Mouse (Mus musculus): ENCODE data around the gene Sar1b. TPM values are rescaled to one million over a fixed set of nuclear protein-coding genes. Genes with fewer than 3 reads are reported as not detected.
A peak's percentile ranks its signal among the peaks of the same experiment; 100 is the strongest.
"Not testable (repeated sequence)": the region's sequence is repeated elsewhere in the genome, so short reads cannot be mapped to it uniquely, and the experiment has no call there.

Gene Sar1b
- total and polyA plus RNA-seq, 3 experiments = 4.0 to 103 (median 59.2) TPM

DNA sequence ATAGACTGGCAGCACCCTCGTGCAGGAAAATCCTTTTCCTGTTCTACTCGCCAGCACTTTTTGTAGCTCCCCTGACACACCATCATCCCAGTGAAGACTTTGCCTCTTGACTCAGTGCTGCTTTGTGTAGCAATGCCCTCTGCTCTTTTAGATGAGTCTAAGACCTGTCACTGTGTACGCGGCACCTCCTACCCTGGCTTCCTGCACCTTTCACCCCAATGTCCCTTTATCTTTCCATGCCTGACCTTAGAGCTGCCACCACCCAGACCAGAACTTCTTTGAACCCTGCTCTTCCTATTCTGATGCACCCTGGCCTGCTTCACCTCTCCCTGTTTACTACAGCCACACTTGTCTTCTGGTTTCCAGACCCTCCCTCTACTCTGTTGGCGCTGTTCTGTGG lies 4.8 kb downstream of the Sar1b start:
- no peak for ATAC-seq (ENCODE audit: extremely low read depth, insufficient number of reproducible peaks, low FRiP score, poor library complexity, severe bottlenecking)
- Histone ChIP-seq H3K9me3 (replicated peaks) (no peaks in the 10 kb centered on the region), H3K27me3 (ENCODE audit: insufficient read depth, low read length) (no peaks in the 10 kb centered on the region), H3K36me3 (replicated peaks) (peaks cover 64% of the 10 kb centered on the region), H3K4me1 (ENCODE audit: insufficient read depth, low read depth, low read length) (peaks cover 29% of the 10 kb centered on the region), H3K4me3 (ENCODE audit: low read depth, low read length) (no peak overlapping the region)
- TF ChIP-seq TAL1 (conservative IDR thresholded peaks at IDR 0.05; ENCODE audit: low read depth, low read length) (no peak), GATA2 (IDR thresholded peaks at IDR 0.05; ENCODE audit: borderline replicate concordance, low read depth, low read length) (no peak), CTCF (IDR thresholded peaks at IDR 0.05; ENCODE audit: low read depth, low read length) (no peak), POLR2AphosphoS5 (IDR thresholded peaks at IDR 0.05; ENCODE audit: insufficient replicate concordance, low read depth, low read length) (no peak), GATA1 (IDR thresholded peaks at IDR 0.05; ENCODE audit: borderline replicate concordance, low read length) (no peak)
- DNase-seq (ENCODE audit: low spot score) = no peak

DNA sequence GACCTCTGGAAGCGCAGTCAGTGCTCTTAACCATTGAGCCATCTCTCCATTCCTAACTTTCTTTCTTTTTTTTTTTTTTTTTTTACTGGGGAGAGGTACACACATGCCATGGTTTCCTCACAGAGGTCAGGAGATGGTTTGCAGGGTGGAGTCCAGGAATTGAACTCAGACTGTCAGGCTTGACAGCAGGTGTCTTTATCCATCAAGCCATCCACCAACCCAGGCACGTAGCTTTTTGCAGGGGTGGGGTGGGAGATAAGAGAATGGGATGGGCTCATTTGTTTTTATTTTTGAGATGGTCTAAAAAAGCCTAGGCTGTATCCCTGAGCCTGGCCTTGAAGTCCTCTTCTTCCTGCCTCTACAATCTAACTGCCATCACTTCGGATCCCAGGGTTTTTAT lies 12.0 kb downstream of the Sar1b start:
- Histone ChIP-seq H3K27me3 (ENCODE audit: insufficient read depth, low read length) (no peaks in the 10 kb centered on the region), H3K9me3 (replicated peaks) (no peaks in the 10 kb centered on the region), H3K4me1 (ENCODE audit: insufficient read depth, low read depth, low read length) (peaks cover 8% of the 10 kb centered on the region), H3K36me3 (replicated peaks) (peaks cover 85% of the 10 kb centered on the region), H3K4me3 (ENCODE audit: low read depth, low read length) (no peak overlapping the region)
- DNase-seq (ENCODE audit: low spot score) (no peak), ATAC-seq (ENCODE audit: extremely low read depth, insufficient number of reproducible peaks, low FRiP score, poor library complexity, severe bottlenecking) (no peak)
- no peak for TF ChIP-seq CTCF (IDR thresholded peaks at IDR 0.05; ENCODE audit: low read depth, low read length)
- TF ChIP-seq TAL1 (conservative IDR thresholded peaks at IDR 0.05; ENCODE audit: low read depth, low read length) = no peak
- TF ChIP-seq GATA1 (IDR thresholded peaks at IDR 0.05; ENCODE audit: borderline replicate concordance, low read length) = no peak
- no peak for TF ChIP-seq POLR2AphosphoS5 (IDR thresholded peaks at IDR 0.05; ENCODE audit: insufficient replicate concordance, low read depth, low read length)
- no peak for TF ChIP-seq GATA2 (IDR thresholded peaks at IDR 0.05; ENCODE audit: borderline replicate concordance, low read depth, low read length)

DNA sequence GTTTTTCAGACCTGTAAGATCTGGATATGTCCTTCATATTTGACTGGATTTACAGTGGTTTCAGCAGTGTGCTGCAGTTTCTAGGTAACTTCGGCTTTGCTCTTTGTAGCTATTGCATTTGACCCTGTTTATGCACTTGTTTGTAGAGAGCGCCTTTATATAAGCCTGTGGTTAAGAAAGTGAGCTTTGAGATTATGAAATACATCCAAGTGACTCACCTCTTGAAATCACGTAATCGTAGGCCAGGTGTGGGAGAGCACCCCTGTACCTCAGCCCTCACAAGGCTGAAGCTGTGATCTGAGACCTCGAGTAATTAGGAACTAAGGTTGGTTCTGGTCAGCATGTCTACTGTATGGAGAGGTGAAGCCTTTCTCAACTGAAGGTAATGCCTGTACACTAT lies 14.0 kb downstream of the Sar1b start:
- no peak for DNase-seq (ENCODE audit: low spot score)
- no peak for ATAC-seq (ENCODE audit: extremely low read depth, insufficient number of reproducible peaks, low FRiP score, poor library complexity, severe bottlenecking)
- TF ChIP-seq POLR2AphosphoS5 (IDR thresholded peaks at IDR 0.05; ENCODE audit: insufficient replicate concordance, low read depth, low read length) (no peak), CTCF (IDR thresholded peaks at IDR 0.05; ENCODE audit: low read depth, low read length) (no peak)
- no peaks in the 10 kb centered on the region for H3K9me3 ChIP-seq (replicated peaks)
- peaks cover 85% of the 10 kb centered on the region for H3K36me3 ChIP-seq (replicated peaks)
- H3K4me3 ChIP-seq (ENCODE audit: low read depth, low read length) = no peak overlapping the region
- H3K4me1 ChIP-seq (ENCODE audit: insufficient read depth, low read depth, low read length) = peaks cover 8% of the 10 kb centered on the region
- H3K27me3 ChIP-seq (ENCODE audit: insufficient read depth, low read length) = no peaks in the 10 kb centered on the region

DNA sequence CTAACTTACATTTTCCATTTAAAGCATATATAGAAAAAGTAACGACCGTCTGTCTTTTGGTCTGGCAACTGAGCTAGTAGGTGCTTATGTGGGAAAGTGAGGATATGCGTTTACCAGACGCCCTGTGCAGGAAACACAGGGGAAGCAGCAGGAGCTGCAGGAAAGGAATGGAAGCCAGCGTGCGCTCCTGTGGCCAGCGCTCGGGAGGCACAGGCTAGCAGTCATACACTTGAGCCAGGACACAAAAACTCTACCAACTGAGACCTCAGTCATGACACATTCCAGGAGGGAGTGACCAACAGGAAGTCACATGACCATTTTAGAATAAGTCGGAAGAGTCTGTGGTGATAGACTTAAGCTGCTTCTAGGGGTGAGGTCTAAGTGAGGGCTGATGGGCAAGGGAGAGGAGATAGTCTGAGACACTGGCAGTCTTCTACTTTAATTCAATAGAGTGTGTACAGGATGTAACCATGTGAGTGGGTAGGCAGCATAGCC lies 17.3 kb downstream of the Sar1b start:
- Histone ChIP-seq H3K4me3 (ENCODE audit: low read depth, low read length) (no peak overlapping the region), H3K36me3 (replicated peaks) (peaks cover 84% of the 10 kb centered on the region), H3K9me3 (replicated peaks) (no peaks in the 10 kb centered on the region), H3K4me1 (ENCODE audit: insufficient read depth, low read depth, low read length) (no peaks in the 10 kb centered on the region; the same call in 1 of the 2 replicates), H3K27me3 (ENCODE audit: insufficient read depth, low read length) (no peaks in the 10 kb centered on the region)
- ATAC-seq (ENCODE audit: extremely low read depth, insufficient number of reproducible peaks, low FRiP score, poor library complexity, severe bottlenecking) = no peak
- TF ChIP-seq CTCF (IDR thresholded peaks at IDR 0.05; ENCODE audit: low read depth, low read length) (no peak), TAL1 (conservative IDR thresholded peaks at IDR 0.05; ENCODE audit: low read depth, low read length) (no peak), GATA1 (IDR thresholded peaks at IDR 0.05; ENCODE audit: borderline replicate concordance, low read length) (no peak), POLR2AphosphoS5 (IDR thresholded peaks at IDR 0.05; ENCODE audit: insufficient replicate concordance, low read depth, low read length) (no peak), GATA2 (IDR thresholded peaks at IDR 0.05; ENCODE audit: borderline replicate concordance, low read depth, low read length) (no peak)
- DNase-seq (ENCODE audit: low spot score) = no peak

DNA sequence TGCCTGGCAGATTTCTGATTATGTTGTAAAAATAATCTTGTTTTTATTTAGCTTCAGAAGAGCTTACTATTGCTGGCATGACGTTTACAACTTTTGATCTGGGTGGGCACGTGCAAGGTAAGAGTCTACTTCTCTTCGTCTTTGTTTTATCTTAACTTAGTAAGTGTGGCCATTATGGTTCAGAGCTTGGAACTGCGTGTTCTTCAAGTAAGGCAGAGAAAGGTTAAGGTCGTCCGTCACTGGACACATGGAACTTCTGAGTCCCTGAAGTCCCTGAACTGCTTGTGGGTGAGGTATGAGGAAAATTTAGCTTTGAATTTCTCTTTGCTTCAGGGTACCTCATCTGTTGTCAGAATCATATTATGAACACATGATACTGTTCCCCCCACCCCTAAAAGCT lies 19.2 kb downstream of the Sar1b start:
- H3K9me3 ChIP-seq (replicated peaks) = no peaks in the 10 kb centered on the region
- DNase-seq (ENCODE audit: low spot score) (no peak), ATAC-seq (ENCODE audit: extremely low read depth, insufficient number of reproducible peaks, low FRiP score, poor library complexity, severe bottlenecking) (no peak)
- H3K36me3 ChIP-seq (replicated peaks) = peaks cover 85% of the 10 kb centered on the region
- TF ChIP-seq GATA1 (IDR thresholded peaks at IDR 0.05; ENCODE audit: borderline replicate concordance, low read length) (no peak), CTCF (IDR thresholded peaks at IDR 0.05; ENCODE audit: low read depth, low read length) (no peak), TAL1 (conservative IDR thresholded peaks at IDR 0.05; ENCODE audit: low read depth, low read length) (no peak), POLR2AphosphoS5 (IDR thresholded peaks at IDR 0.05; ENCODE audit: insufficient replicate concordance, low read depth, low read length) (no peak), GATA2 (IDR thresholded peaks at IDR 0.05; ENCODE audit: borderline replicate concordance, low read depth, low read length) (no peak)
- no peaks in the 10 kb centered on the region; the same call in 1 of the 2 replicates for H3K4me1 ChIP-seq (ENCODE audit: insufficient read depth, low read depth, low read length)
- H3K27me3 ChIP-seq (ENCODE audit: insufficient read depth, low read length) = no peaks in the 10 kb centered on the region
- H3K4me3 ChIP-seq (ENCODE audit: low read depth, low read length) = no peak overlapping the region

DNA sequence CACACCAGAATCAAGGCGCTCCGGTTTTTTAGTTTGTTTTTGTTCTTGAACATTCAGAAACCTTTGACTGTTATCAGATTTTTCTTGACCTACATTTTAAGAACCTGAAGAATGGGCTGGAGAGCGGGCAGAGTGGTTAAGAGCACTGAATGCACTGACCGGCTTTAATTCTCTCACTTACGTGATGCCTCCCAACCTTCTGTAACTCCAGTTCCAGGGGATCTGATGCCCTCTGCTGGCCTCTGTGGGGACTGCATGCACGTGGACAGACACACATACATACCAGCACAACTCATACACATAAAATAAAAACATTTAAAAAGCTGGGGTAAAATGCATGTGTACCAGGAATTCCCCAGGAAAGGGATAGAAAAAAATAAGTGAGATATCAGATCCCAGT lies 22.4 kb downstream of the Sar1b start:
- no peak for ATAC-seq (ENCODE audit: extremely low read depth, insufficient number of reproducible peaks, low FRiP score, poor library complexity, severe bottlenecking)
- H3K9me3 ChIP-seq (replicated peaks) = no peaks in the 10 kb centered on the region
- H3K4me1 ChIP-seq (ENCODE audit: insufficient read depth, low read depth, low read length) = no peaks in the 10 kb centered on the region
- DNase-seq (ENCODE audit: low spot score) = no peak
- no peak for TF ChIP-seq POLR2AphosphoS5 (IDR thresholded peaks at IDR 0.05; ENCODE audit: insufficient replicate concordance, low read depth, low read length)
- no peak for TF ChIP-seq TAL1 (conservative IDR thresholded peaks at IDR 0.05; ENCODE audit: low read depth, low read length)
- peak; percentile 83 for TF ChIP-seq CTCF (IDR thresholded peaks at IDR 0.05; ENCODE audit: low read depth, low read length)
- TF ChIP-seq GATA2 (IDR thresholded peaks at IDR 0.05; ENCODE audit: borderline replicate concordance, low read depth, low read length) = no peak
- no peaks in the 10 kb centered on the region for H3K27me3 ChIP-seq (ENCODE audit: insufficient read depth, low read length)
- H3K4me3 ChIP-seq (ENCODE audit: low read depth, low read length) = no peak overlapping the region
- H3K36me3 ChIP-seq (replicated peaks) = peaks cover 83% of the 10 kb centered on the region

DNA sequence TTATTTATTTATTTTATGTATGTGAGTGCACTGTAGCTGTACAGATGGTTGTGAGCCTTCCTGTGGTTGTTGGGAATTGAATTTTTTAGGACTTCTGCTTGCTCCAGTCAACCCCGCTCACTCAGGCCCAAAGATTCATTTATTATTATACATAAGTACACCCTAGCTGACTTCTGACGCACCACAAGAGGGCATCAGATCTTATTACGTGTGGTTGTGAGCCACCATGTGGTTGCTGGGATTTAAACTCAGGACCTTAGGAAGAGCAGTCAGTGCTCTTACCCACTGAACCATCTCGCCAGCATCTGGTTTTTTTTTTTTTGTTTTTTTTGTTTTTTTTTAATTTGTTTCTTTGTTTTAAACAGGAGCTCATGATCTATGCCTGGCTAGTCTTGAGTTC lies 26.2 kb downstream of the Sar1b start:
- not testable (repeated sequence) for H3K4me1 ChIP-seq (ENCODE audit: insufficient read depth, low read depth, low read length); ATAC-seq (ENCODE audit: extremely low read depth, insufficient number of reproducible peaks, low FRiP score, poor library complexity, severe bottlenecking); H3K9me3 ChIP-seq (replicated peaks); DNase-seq (ENCODE audit: low spot score); H3K27me3 ChIP-seq (ENCODE audit: insufficient read depth, low read length); H3K4me3 ChIP-seq (ENCODE audit: low read depth, low read length)
- peaks cover 79% of the 10 kb centered on the region for H3K36me3 ChIP-seq (replicated peaks)
